Mouse (Mus musculus) intestine, postnatal 0 days (tissue): ENCODE measurements around the gene Prkch. TPM values are rescaled to one million over a fixed set of nuclear protein-coding genes. Genes with fewer than 3 reads are reported as not detected.

Experiments
- ATAC-seq: fragments of 200-750 bp; cut with Nextera tagmentation; 2 replicates; pipeline ENCODE4 v1.8.0; 2017; ENCODE audit warnings: mild to moderate bottlenecking, moderate TSS enrichment, moderate library complexity
- H3K27ac ChIP-seq: fragments of 300-500 bp; sonication (generic); 2 replicates; pipeline ENCODE4 v1.5.1; 2014; ENCODE audit warnings: mild to moderate bottlenecking, low read depth, low read length, moderate library complexity
- H3K27me3 ChIP-seq: fragments of 300-500 bp; sonication (generic); replicated peaks from 2 replicates; pipeline ENCODE4 v1.6.1; 2014; ENCODE audit warnings: low read length, mixed read lengths; ENCODE audit not compliant: control insufficient read depth, insufficient read depth
- H3K36me3 ChIP-seq: fragments of 300-500 bp; sonication (generic); 2 replicates; pipeline ENCODE4 v1.6.1; 2014; ENCODE audit warnings: mild to moderate bottlenecking, moderate library complexity; ENCODE audit not compliant: control insufficient read depth, insufficient read depth
- H3K4me1 ChIP-seq: fragments of 300-500 bp; sonication (generic); replicated peaks from 2 replicates; pipeline ENCODE4 v1.6.1; 2014; ENCODE audit warnings: antibody characterized with exemption, low read length, mixed read lengths; ENCODE audit not compliant: control insufficient read depth, insufficient read depth
- H3K4me2 ChIP-seq: fragments of 300-500 bp; sonication (generic); replicated peaks from 2 replicates; pipeline ENCODE4 v1.6.1; 2014; ENCODE audit warnings: low read depth, mild to moderate bottlenecking, moderate library complexity
- H3K4me3 ChIP-seq: fragments of 300-500 bp; sonication (generic); 2 replicates; pipeline ENCODE4 v1.5.1; 2014; ENCODE audit warnings: low read depth, low read length
- H3K9ac ChIP-seq: fragments of 300-500 bp; sonication (generic); 2 replicates; pipeline ENCODE4 v1.6.1; 2014; ENCODE audit warnings: mild to moderate bottlenecking, low read depth, low read length
- H3K9me3 ChIP-seq: fragments of 300-500 bp; sonication (generic); 2 replicates; pipeline ENCODE4 v1.6.1; 2016; ENCODE audit warnings: mixed run types; ENCODE audit not compliant: control insufficient read depth
- CTCF ChIP-seq: sonication (generic); IDR thresholded peaks from 2 replicates; pipeline ENCODE4 v1.5.1; 2016; ENCODE audit warnings: low read depth, mild to moderate bottlenecking, control low read depth, antibody characterized with exemption, moderate library complexity
- WGBS: fragments of 180-500 bp; shearing (Covaris S2); extraction: QIAGEN DNeasy Blood & Tissue Kit; methylation state at CpG from one replicate; pipeline ENCODE4 v1.1.7; 2014; 5-methylcytosine and 5-hydroxymethylcytosine counted together
- polyA plus RNA-seq: library from polyadenylated mRNA; unstranded; fragments of >200 nt; fragmentation: Nextera tagmentation; extraction: Ambion mirVana; gene quantifications from 2 replicates; pipeline ENCODE4 v1.2.1, GENCODE M21; 2015

Prkch gene
- polyA plus RNA-seq, 1 experiment from 2014 or later = 3.7 TPM

GRCm38 (mm10) chr12:73762762-73763161 lies 178.2 kb downstream of the Prkch start:
- H3K36me3 ChIP-seq = no peaks in the 10 kb centered on the region
- H3K27ac ChIP-seq = no peak overlapping the region
- H3K4me1 ChIP-seq = no peaks in the 10 kb centered on the region
- WGBS = 86% methylated on average over 3 of the region's 3 CpGs
- no peak for ATAC-seq
- no peak for TF ChIP-seq CTCF
- H3K9me3 ChIP-seq = no peaks in the 10 kb centered on the region
- no peaks in the 10 kb centered on the region for H3K27me3 ChIP-seq
- H3K4me2 ChIP-seq = no peak overlapping the region
- no peak overlapping the region for H3K9ac ChIP-seq
- no peak overlapping the region for H3K4me3 ChIP-seq

- no peak overlapping the region for H3K4me3 ChIP-seq
- H3K4me1 ChIP-seq = no peaks in the 10 kb centered on the region
- ATAC-seq = peak; percentile 43; the same call in 1 of the 2 replicates
- H3K9ac ChIP-seq = no peak overlapping the region
- no peaks in the 10 kb centered on the region; the same call in 1 of the 2 replicates for H3K36me3 ChIP-seq
- WGBS = 50% methylated on average over 15 of the region's 15 CpGs
- H3K27me3 ChIP-seq = no peaks in the 10 kb centered on the region
- TF ChIP-seq CTCF = no peak
- H3K27ac ChIP-seq = no peak overlapping the region
- no peaks in the 10 kb centered on the region for H3K9me3 ChIP-seq
- no peak overlapping the region for H3K4me2 ChIP-seq
Measured at GRCm38 (mm10) chr12:73764649-73765525, 180.3 kb downstream of the Prkch start.

DNA sequence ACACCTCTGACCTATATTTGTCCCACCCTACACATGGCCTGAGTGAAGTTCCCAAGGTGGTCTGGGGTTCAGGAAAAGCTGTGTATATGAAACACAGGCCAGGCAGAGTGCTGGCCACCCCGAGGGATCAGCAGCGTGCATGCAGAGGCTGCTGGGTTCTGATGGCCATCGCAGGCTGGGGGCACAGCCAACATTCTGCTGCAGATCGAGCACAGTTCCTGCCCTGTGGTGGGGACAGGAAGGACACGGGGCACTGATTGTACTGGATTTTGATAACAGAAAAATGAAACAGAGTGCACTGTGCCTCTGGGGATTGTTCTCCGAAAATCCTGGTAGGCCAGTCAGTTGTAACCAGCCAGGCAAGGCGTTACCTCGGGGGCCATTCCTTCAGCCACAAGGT lies 181.6 kb downstream of the Prkch start:
- WGBS = 85% methylated on average over 8 of the region's 8 CpGs
- no peaks in the 10 kb centered on the region for H3K4me1 ChIP-seq
- no peaks in the 10 kb centered on the region for H3K27me3 ChIP-seq
- no peak for TF ChIP-seq CTCF
- H3K9me3 ChIP-seq = no peaks in the 10 kb centered on the region
- H3K4me3 ChIP-seq = no peak overlapping the region
- H3K4me2 ChIP-seq = no peak overlapping the region
- H3K36me3 ChIP-seq = no peaks in the 10 kb centered on the region; the same call in 1 of the 2 replicates
- no peak overlapping the region for H3K27ac ChIP-seq
- no peak overlapping the region for H3K9ac ChIP-seq
- ATAC-seq = no peak

- Histone ChIP-seq H3K27me3 (no peaks in the 10 kb centered on the region), H3K4me2 (no peak overlapping the region), H3K4me1 (no peaks in the 10 kb centered on the region), H3K9me3 (no peaks in the 10 kb centered on the region), H3K4me3 (no peak overlapping the region), H3K36me3 (no peaks in the 10 kb centered on the region; the same call in 1 of the 2 replicates), H3K9ac (no peak overlapping the region), H3K27ac (no peak overlapping the region)
- no peak for ATAC-seq
- WGBS = 79% methylated on average over 5 of the region's 5 CpGs
- TF ChIP-seq CTCF = no peak
Measured at GRCm38 (mm10) chr12:73768788-73769187, 184.2 kb downstream of the Prkch start.

GRCm38 (mm10) chr12:73769536-73769935 lies 184.9 kb downstream of the Prkch start:
- H3K27me3 ChIP-seq = no peaks in the 10 kb centered on the region
- H3K4me1 ChIP-seq = no peaks in the 10 kb centered on the region
- ATAC-seq = no peak
- no peak overlapping the region for H3K4me3 ChIP-seq
- no peaks in the 10 kb centered on the region for H3K9me3 ChIP-seq
- no peak overlapping the region for H3K9ac ChIP-seq
- no peaks in the 10 kb centered on the region; the same call in 1 of the 2 replicates for H3K36me3 ChIP-seq
- TF ChIP-seq CTCF = no peak
- no peak overlapping the region for H3K27ac ChIP-seq
- H3K4me2 ChIP-seq = no peak overlapping the region
- 88% methylated on average over 6 of the region's 6 CpGs for WGBS

DNA sequence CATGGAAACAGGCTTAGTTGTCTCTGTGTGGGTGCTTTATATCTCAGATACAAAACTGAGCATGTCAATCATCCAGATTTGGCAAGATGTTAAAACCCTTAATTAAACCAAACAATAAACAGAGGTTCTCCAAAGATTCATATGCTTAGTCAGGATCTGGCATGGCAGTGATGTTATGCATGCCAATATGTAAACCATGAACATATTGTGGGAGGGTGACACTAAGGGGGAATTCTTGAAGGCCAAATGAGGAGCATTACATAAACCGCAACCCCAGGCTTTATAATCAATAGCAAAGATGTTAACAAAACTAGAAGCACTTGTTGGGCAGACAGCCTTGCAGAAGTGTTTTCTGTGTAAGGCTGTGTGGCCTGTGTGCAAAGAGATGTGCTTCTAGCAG lies 186.2 kb downstream of the Prkch start:
- H3K4me1 ChIP-seq = no peaks in the 10 kb centered on the region
- no peak overlapping the region for H3K9ac ChIP-seq
- no peak for ATAC-seq
- H3K36me3 ChIP-seq = no peaks in the 10 kb centered on the region; the same call in 1 of the 2 replicates
- no peak overlapping the region for H3K27ac ChIP-seq
- WGBS = 92% methylated on average over 1 of the region's 1 CpGs
- H3K4me2 ChIP-seq = no peak overlapping the region
- no peak overlapping the region for H3K4me3 ChIP-seq
- no peak for TF ChIP-seq CTCF
- H3K9me3 ChIP-seq = no peaks in the 10 kb centered on the region
- H3K27me3 ChIP-seq = no peaks in the 10 kb centered on the region
